Mouse (Mus musculus) myocyte (in vitro differentiated cells): ENCODE measurements around the gene Rmnd5a. TPM values are rescaled to one million over a fixed set of nuclear protein-coding genes. Genes with fewer than 3 reads are reported as not detected.

Experiments
- H3K27me3 ChIP-seq: one replicate; pipeline ENCODE4 v1.6.1; 2011; ENCODE audit not compliant: control insufficient read depth, insufficient read depth, insufficient read length
- H3K36me3 ChIP-seq: one replicate; pipeline ENCODE4 v1.6.1; 2011; ENCODE audit not compliant: control insufficient read depth, insufficient read depth
- H3K4me2 ChIP-seq: one replicate; pipeline ENCODE4 v1.6.1; 2011; ENCODE audit warnings: low read depth, control low read depth
- H3K4me3 ChIP-seq: one replicate; pipeline ENCODE4 v1.5.1; 2011; ENCODE audit warnings: mild to moderate bottlenecking, control low read depth, moderate library complexity
- H3K79me2 ChIP-seq: one replicate; pipeline ENCODE4 v1.6.1; 2011; ENCODE audit not compliant: control insufficient read depth, insufficient read depth
- H3ac ChIP-seq: one replicate; pipeline ENCODE4 v1.6.1; 2011; ENCODE audit not compliant: control insufficient read depth, insufficient read length
- CEBPB ChIP-seq: IDR thresholded peaks from 2 replicates; pipeline ENCODE4 v1.6.1; 2011; ENCODE audit warnings: mild to moderate bottlenecking, moderate library complexity; ENCODE audit not compliant: poor library complexity, insufficient read depth, severe bottlenecking
- E2F4 ChIP-seq: IDR thresholded peaks from one replicate; pipeline ENCODE4 v1.6.1; 2011; ENCODE audit warnings: mild to moderate bottlenecking, control low read depth, moderate library complexity; ENCODE audit not compliant: insufficient read depth
- MAX ChIP-seq: IDR thresholded peaks from one replicate; pipeline ENCODE4 v1.6.1; 2011; ENCODE audit warnings: low read depth, mild to moderate bottlenecking, control low read depth
- MYOD1 ChIP-seq, 3 experiments: IDR thresholded peaks; one replicate each; pipeline ENCODE4 v1.6.1; 2011; ENCODE audit warnings: control low read depth in 2 of 3, low read depth in 2 of 3, mild to moderate bottlenecking in 2 of 3, moderate library complexity in 1 of 3; ENCODE audit not compliant: insufficient read length in 2 of 3, control insufficient read depth in 1 of 3
- MYOG ChIP-seq, 3 experiments: IDR thresholded peaks; one replicate each; pipeline ENCODE4 v1.6.1; 2011; ENCODE audit warnings: control low read depth in 2 of 3, low read depth in 2 of 3, mild to moderate bottlenecking in 2 of 3; ENCODE audit not compliant: insufficient read length in 2 of 3, control insufficient read depth in 1 of 3, insufficient read depth in 1 of 3
- POLR2A ChIP-seq: IDR thresholded peaks from one replicate; pipeline ENCODE4 v1.6.1; 2011; ENCODE audit warnings: low read depth, mild to moderate bottlenecking, control low read depth, moderate library complexity; ENCODE audit not compliant: insufficient read length
- POLR2AphosphoS2 ChIP-seq: IDR thresholded peaks from one replicate; pipeline ENCODE4 v1.6.1; 2011; ENCODE audit warnings: low read depth, control low read depth; ENCODE audit not compliant: insufficient read length
- REST ChIP-seq: IDR thresholded peaks from one replicate; pipeline ENCODE4 v1.6.1; 2011; ENCODE audit warnings: mild to moderate bottlenecking, control low read depth, moderate library complexity; ENCODE audit not compliant: insufficient read depth, insufficient read length
- SRF ChIP-seq: IDR thresholded peaks from one replicate; pipeline ENCODE4 v1.6.1; 2011; ENCODE audit warnings: low read depth; ENCODE audit not compliant: control insufficient read depth, insufficient read length
- TCF12 ChIP-seq: IDR thresholded peaks from one replicate; pipeline ENCODE4 v1.6.1; 2011; ENCODE audit warnings: mild to moderate bottlenecking, control low read depth; ENCODE audit not compliant: poor library complexity, insufficient read depth, severe bottlenecking
- TCF3 ChIP-seq: IDR thresholded peaks from one replicate; pipeline ENCODE4 v1.6.1; 2011; ENCODE audit warnings: low read depth, control low read depth; ENCODE audit not compliant: insufficient read length
- USF1 ChIP-seq: IDR thresholded peaks from one replicate; pipeline ENCODE4 v1.6.1; 2011; ENCODE audit warnings: low read depth, mild to moderate bottlenecking, control low read depth, moderate library complexity
- polyA plus RNA-seq: library from polyadenylated mRNA; unstranded; fragments of >200 nt; fragmentation: generic; extraction: Trizol; gene quantifications from one replicate; pipeline ENCODE4 v1.2.1, GENCODE M21; 2012; ENCODE audit warnings: missing spikeins

Gene Rmnd5a
- 12.2 TPM for polyA plus RNA-seq

DNA sequence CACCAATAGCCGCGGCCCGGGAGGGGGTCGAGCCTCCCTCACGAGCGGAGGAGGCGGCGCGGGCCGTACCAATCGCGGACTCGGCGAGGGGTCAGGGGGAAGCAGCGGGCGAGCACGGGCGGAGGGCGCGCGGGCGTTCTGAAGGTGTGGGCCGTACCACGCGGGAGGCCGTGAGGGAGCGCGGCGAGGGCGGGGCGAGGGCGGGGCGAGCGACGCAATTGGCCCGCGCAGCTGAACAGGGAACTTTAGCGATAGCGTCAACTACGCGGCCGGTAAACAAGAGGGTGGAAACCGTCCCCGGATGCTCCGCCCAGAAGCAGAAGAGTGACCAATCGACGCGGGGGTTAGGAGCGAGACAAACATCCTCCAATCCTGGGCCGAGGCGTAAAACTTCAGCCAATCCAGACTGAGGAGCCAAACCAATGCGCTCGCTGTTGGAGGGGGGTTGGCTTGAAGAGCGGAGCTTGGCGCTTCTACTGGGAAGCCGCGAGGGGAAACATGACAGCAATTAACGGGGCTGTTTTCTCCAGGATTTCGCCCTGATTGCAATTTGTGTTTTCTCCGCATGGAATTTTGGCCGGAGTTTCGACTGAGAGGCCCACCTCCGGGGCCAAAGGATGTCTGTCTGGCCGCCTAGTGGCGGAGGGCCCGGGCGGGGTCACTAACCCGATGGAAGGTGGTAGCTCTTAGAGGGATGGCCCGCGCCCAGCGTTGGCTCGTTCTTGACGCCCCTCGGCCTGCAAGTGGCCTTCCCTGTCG is at the start of gene Rmnd5a:
Gene Rmnd5a, minus strand, starts transcription at position 146 of the 759 bp plus-strand sequence.
- Histone ChIP-seq H3K4me2 (peak within 1 kb of the TSS; percentile 88), H3K4me3 (peak within 1 kb of the TSS; percentile 44), H3K79me2 (peaks cover 24% of the 10 kb centered on the region), H3ac (peak within 1 kb of the TSS; percentile 89), H3K36me3 (no peaks in the 10 kb centered on the region), H3K27me3 (no peaks in the 10 kb centered on the region)
- peak; percentile 52 for TF ChIP-seq E2F4
- TF ChIP-seq MYOG (IDR thresholded peaks at IDR 0.05; ENCODE audit: control insufficient read depth in 1 of 3, insufficient read depth in 1 of 3, insufficient read length in 2 of 3, low read depth in 2 of 3): peak in 2 of 3 experiments; percentile 30 to 40
- no peak for TF ChIP-seq REST
- TF ChIP-seq TCF12: no peak
- peak; percentile 68 for TF ChIP-seq POLR2AphosphoS2
- TF ChIP-seq POLR2A: peak; percentile 80
- TF ChIP-seq SRF: no peak
- peak in 1 of 3 experiments; percentile 36 for TF ChIP-seq MYOD1 (IDR thresholded peaks at IDR 0.05; ENCODE audit: control insufficient read depth in 1 of 3, insufficient read length in 2 of 3, low read depth in 2 of 3)
- TF ChIP-seq TCF3: no peak
- no peak for TF ChIP-seq CEBPB
- no peak for TF ChIP-seq USF1
- no peak for TF ChIP-seq MAX

DNA sequence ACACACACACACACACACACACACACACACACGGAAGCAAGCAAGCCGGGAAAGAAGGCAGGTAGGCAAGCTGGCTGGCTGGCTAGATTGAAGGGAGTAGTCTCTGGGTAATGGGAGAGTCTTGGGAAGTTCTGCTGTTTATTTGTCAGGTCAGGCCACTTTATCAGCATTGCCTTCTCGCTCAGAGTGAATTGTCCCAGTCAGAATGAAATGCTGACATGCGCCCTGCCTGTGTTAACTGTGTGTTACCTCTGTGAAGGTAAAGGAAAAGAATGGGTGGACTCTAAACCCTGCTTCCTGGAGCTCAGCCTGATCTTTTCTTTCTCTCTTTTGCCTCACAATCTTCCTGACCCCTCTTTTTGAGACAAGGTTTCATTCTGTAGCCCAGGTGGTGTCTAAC is 47.5 kb upstream of the Rmnd5a start:
- H3K4me3 ChIP-seq: no peak overlapping the region
- H3K27me3 ChIP-seq: no peaks in the 10 kb centered on the region
- H3ac ChIP-seq: no peak overlapping the region
- H3K36me3 ChIP-seq: no peaks in the 10 kb centered on the region
- TF ChIP-seq POLR2A (no peak), POLR2AphosphoS2 (no peak), MYOD1 (IDR thresholded peaks at IDR 0.05; ENCODE audit: control insufficient read depth in 1 of 3, insufficient read length in 2 of 3, low read depth in 2 of 3) (no peak), TCF12 (no peak), TCF3 (no peak), E2F4 (no peak), CEBPB (no peak), SRF (no peak), USF1 (no peak), MAX (no peak), MYOG (IDR thresholded peaks at IDR 0.05; ENCODE audit: control insufficient read depth in 1 of 3, insufficient read depth in 1 of 3, insufficient read length in 2 of 3, low read depth in 2 of 3) (no peak), REST (no peak)
- no peaks in the 10 kb centered on the region for H3K79me2 ChIP-seq
- no peak overlapping the region for H3K4me2 ChIP-seq

DNA sequence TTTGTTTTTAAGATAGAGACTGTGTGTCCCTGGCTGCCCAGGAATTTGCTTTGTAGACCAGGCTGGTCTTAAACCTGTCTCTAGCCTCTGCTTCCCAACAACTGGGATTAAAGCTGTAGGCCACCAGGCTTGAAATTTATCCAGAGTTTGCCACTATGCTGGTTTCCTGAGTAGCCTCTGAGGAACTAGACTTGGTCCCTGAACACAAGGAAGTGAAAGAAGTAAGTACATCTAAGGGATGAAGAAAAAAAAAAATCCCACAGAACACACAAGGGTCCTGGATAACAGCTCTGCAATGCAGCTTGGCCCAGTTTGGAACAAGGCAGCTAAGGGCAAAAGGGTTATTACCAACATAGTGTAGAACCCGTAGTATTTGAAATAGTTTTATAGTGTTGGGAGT is 46.4 kb upstream of the Rmnd5a start:
- Histone ChIP-seq H3K4me3 (no peak overlapping the region), H3K36me3 (no peaks in the 10 kb centered on the region), H3K79me2 (no peaks in the 10 kb centered on the region), H3ac (no peak overlapping the region), H3K27me3 (no peaks in the 10 kb centered on the region), H3K4me2 (no peak overlapping the region)
- TF ChIP-seq MAX (no peak), MYOD1 (IDR thresholded peaks at IDR 0.05; ENCODE audit: control insufficient read depth in 1 of 3, insufficient read length in 2 of 3, low read depth in 2 of 3) (no peak), POLR2AphosphoS2 (no peak), TCF3 (no peak), POLR2A (no peak), CEBPB (no peak), E2F4 (no peak)

DNA sequence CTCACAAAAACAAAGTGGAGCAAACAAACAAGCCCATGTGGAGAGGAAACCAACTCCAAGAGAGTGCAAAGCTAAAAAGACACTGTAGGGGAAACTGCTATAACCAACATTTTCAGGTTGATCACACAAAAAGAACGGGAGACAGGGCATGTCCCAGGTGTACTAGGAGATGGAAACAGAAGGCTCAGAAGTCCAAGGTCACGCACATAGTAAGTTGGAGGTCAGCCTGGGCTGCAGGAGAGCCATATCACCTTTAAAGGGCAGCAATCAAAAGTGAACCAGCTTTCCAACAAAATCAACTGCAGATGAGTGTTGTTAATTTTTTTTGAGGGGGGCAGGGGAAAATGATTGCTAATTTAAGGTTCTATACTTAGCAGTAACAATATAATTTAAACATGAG is 45.8 kb upstream of the Rmnd5a start:
- Histone ChIP-seq H3ac (no peak overlapping the region), H3K79me2 (no peaks in the 10 kb centered on the region), H3K4me2 (no peak overlapping the region), H3K36me3 (no peaks in the 10 kb centered on the region), H3K4me3 (no peak overlapping the region), H3K27me3 (no peaks in the 10 kb centered on the region)
- TF ChIP-seq CEBPB (no peak), TCF3 (no peak), MAX (no peak), MYOD1 (IDR thresholded peaks at IDR 0.05; ENCODE audit: control insufficient read depth in 1 of 3, insufficient read length in 2 of 3, low read depth in 2 of 3) (no peak), TCF12 (no peak), POLR2AphosphoS2 (no peak)

DNA sequence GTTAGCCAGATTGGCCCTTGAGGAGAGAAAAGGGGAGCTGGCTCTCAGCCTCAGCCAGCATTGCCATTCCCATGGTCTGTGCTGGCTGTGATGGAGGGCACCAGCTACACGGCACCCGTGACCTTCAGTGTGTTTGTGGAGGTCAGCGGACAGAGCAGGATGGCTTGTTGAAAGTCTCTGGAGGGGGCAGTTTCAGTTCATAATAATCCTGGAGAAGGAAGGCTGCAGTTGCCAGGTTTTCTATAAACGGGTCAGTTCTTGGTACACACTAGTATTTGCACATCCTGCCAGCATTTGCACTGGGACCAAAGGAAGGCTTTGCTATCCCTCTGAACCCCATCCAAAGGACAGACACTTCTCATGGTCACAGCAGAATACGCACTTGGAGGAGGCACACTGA is 44.8 kb upstream of the Rmnd5a start:
- H3K4me2 ChIP-seq: no peak overlapping the region
- no peak overlapping the region for H3K4me3 ChIP-seq
- no peaks in the 10 kb centered on the region for H3K27me3 ChIP-seq
- no peak overlapping the region for H3ac ChIP-seq
- TF ChIP-seq TCF3 (no peak), MAX (no peak), CEBPB (no peak), REST (no peak), POLR2A (no peak), USF1 (no peak), MYOG (IDR thresholded peaks at IDR 0.05; ENCODE audit: control insufficient read depth in 1 of 3, insufficient read depth in 1 of 3, insufficient read length in 2 of 3, low read depth in 2 of 3) (no peak), POLR2AphosphoS2 (no peak), MYOD1 (IDR thresholded peaks at IDR 0.05; ENCODE audit: control insufficient read depth in 1 of 3, insufficient read length in 2 of 3, low read depth in 2 of 3) (no peak), TCF12 (no peak)
- H3K79me2 ChIP-seq: no peaks in the 10 kb centered on the region
- H3K36me3 ChIP-seq: no peaks in the 10 kb centered on the region
